Mouse (Mus musculus): Measurements from ENCODE around the gene BC029722. TPM values are rescaled to one million over a fixed set of nuclear protein-coding genes. Genes with fewer than 3 reads are reported as not detected.

Gene BC029722
- total RNA-seq, 1 experiment, result 7.0 TPM

GRCm38 (mm10) chr2:155773664-155774063, 45.6 kb downstream of the BC029722 start:
- no peak for DNase-seq (ENCODE audit: low read depth, low spot score)
- in situ Hi-C loops (cut with MboI; ENCODE audit: low sequenced_read_pairs in 2 of 2, unreplicated experiment in 2 of 2), result loop anchor here in 1 of 2 experiments (10.0 kb wide), 1 partner anchor 269 kb away; no protein-coding TSS in a partner anchor
- Histone ChIP-seq H3K4me1 (ENCODE audit: control insufficient read depth in 2 of 2, insufficient read depth in 2 of 2, low read length in 2 of 2, poor library complexity in 1 of 2) (peaks cover 0 to 4% of the 10 kb centered on the region in 2 experiments; a peak in 1 of 4 replicates), H3K36me3 (ENCODE audit: control insufficient read depth, insufficient read depth, low read length, poor library complexity, severe bottlenecking) (no peaks in the 10 kb centered on the region), H3K27ac (ENCODE audit: insufficient read depth, low read depth, low read length, poor library complexity, severe bottlenecking) (no peak overlapping the region), H3K9ac (ENCODE audit: insufficient read depth, low read depth, low read length, poor library complexity, severe bottlenecking) (no peak overlapping the region), H3K4me3 (ENCODE audit: insufficient read depth in 1 of 2, low read depth in 1 of 2, low read length in 2 of 2, poor library complexity in 1 of 2, severe bottlenecking in 1 of 2) (no peak overlapping the region), H3K9me3 (ENCODE audit: control insufficient read depth, insufficient read depth, low read depth, low read length) (no peaks in the 10 kb centered on the region)
- TF ChIP-seq ZC3H11A (IDR thresholded peaks at IDR 0.05; ENCODE audit: borderline replicate concordance, low read depth, low read length), result no peak
- no peak for TF ChIP-seq CHD2 (IDR thresholded peaks at IDR 0.05; ENCODE audit: low read depth, low read length)
- no peak for TF ChIP-seq ZNF384 (IDR thresholded peaks at IDR 0.05; ENCODE audit: low read depth, low read length)
- TF ChIP-seq MAFK (IDR thresholded peaks at IDR 0.05; ENCODE audit: insufficient read depth, low read depth, low read length), result no peak
- no peak for TF ChIP-seq HCFC1 (IDR thresholded peaks at IDR 0.05; ENCODE audit: borderline replicate concordance, insufficient read depth, low read length)

Other genes with a start within 250 kb of the BC029722 start
- 17.8 and 27.8 TPM in 2 replicates for gene Gss, start 226.6 kb downstream of the BC029722 start, total RNA-seq (2012; rRNA removed)
- gene Myh7b, start 208.2 kb downstream of the BC029722 start, total RNA-seq (2012; rRNA removed), result 5.4 and 8.0 TPM in 2 replicates
- gene Trpc4ap, start 127.0 kb downstream of the BC029722 start, total RNA-seq (2012; rRNA removed), result 40.1 and 50.0 TPM in 2 replicates
- gene Edem2, start 90.0 kb downstream of the BC029722 start, total RNA-seq (2012; rRNA removed), result 38.4 and 59.5 TPM in 2 replicates
- not detected in 2 replicates for gene Gm17581, start 83.6 kb downstream of the BC029722 start, total RNA-seq (2012; rRNA removed)
- 6.3 and 8.0 TPM in 2 replicates for gene Procr, start 68.3 kb downstream of the BC029722 start, total RNA-seq (2012; rRNA removed)
- 0.76 and 1.3 TPM in 2 replicates for gene Mmp24, start 44.1 kb downstream of the BC029722 start, total RNA-seq (2012; rRNA removed)
- 199 and 204 TPM in 2 replicates for gene Eif6, start 7.5 kb upstream of the BC029722 start, total RNA-seq (2012; rRNA removed)
- gene Fam83c, start 15.4 kb upstream of the BC029722 start, total RNA-seq (2012; rRNA removed), result 0.13 and 0.21 TPM in 2 replicates
- gene Uqcc1, start 110.9 kb upstream of the BC029722 start, total RNA-seq (2012; rRNA removed), result 61.7 and 81.6 TPM in 2 replicates
- gene Gm15557, start 121.3 kb upstream of the BC029722 start, total RNA-seq (2012; rRNA removed), result not detected in 2 replicates
- 0.09 and 0.11 TPM in 2 replicates for gene Gdf5, start 125.9 kb upstream of the BC029722 start, total RNA-seq (2012; rRNA removed)
- 22.2 and 24.2 TPM in 2 replicates for gene Cep250, start 137.0 kb upstream of the BC029722 start, total RNA-seq (2012; rRNA removed)
- 0.98 and 1.5 TPM in 2 replicates for gene 6430550D23Rik, start 188.6 kb upstream of the BC029722 start, total RNA-seq (2012; rRNA removed)
- 134 and 213 TPM in 2 replicates for gene Ergic3, start 188.6 kb upstream of the BC029722 start, total RNA-seq (2012; rRNA removed)
- gene Fer1l4, start 233.5 kb upstream of the BC029722 start, total RNA-seq (2012; rRNA removed), result 0.22 and 0.26 TPM in 2 replicates
- 1.9 and 2.6 TPM in 2 replicates for gene Spag4, start 245.7 kb upstream of the BC029722 start, total RNA-seq (2012; rRNA removed)